Mouse (Mus musculus) erythroblast, embryonic 14.5 days (primary cell): ENCODE measurements around the gene Matn3. TPM values are rescaled to one million over a fixed set of nuclear protein-coding genes. Genes with fewer than 3 reads are reported as not detected.

ENCODE experiments used
- H3K27me3 ChIP-seq: 2 replicates; pipeline ENCODE4 v1.6.1; 2012; ENCODE audit warnings: inconsistent platforms; ENCODE audit not compliant: control insufficient read depth
- H3K36me3 ChIP-seq: 2 replicates; pipeline ENCODE4 v1.6.1; 2012; ENCODE audit warnings: mild to moderate bottlenecking, inconsistent platforms; ENCODE audit not compliant: control insufficient read depth
- H3K4me1 ChIP-seq: 2 replicates; pipeline ENCODE4 v1.6.1; 2012; ENCODE audit warnings: inconsistent platforms; ENCODE audit not compliant: control insufficient read depth
- H3K4me3 ChIP-seq: replicated peaks from 2 replicates; pipeline ENCODE3; 2012; ENCODE audit warnings: moderate library complexity, mild to moderate bottlenecking, inconsistent platforms
- H3K9me3 ChIP-seq: 2 replicates; pipeline ENCODE4 v1.6.1; 2012; ENCODE audit warnings: low read length, inconsistent platforms, mixed read lengths; ENCODE audit not compliant: control insufficient read depth
- GATA1 ChIP-seq: IDR thresholded peaks from 2 replicates; pipeline ENCODE4 v1.6.1; 2012; ENCODE audit warnings: low read length, inconsistent platforms, mixed read lengths
- TAL1 ChIP-seq: IDR thresholded peaks from 3 replicates; pipeline ENCODE4 v1.6.1; 2012; ENCODE audit warnings: low read length, inconsistent platforms, mixed read lengths
- polyA plus RNA-seq: library from polyadenylated mRNA; stranded (reverse); fragments of >175 nt; gene quantifications from 2 replicates; pipeline ENCODE4 v1.2.3, GENCODE M21; 2012

Matn3 gene
- polyA plus RNA-seq, 1 experiment = not detected

GRCm38 (mm10) chr12:8913701-8914340 lies 33.9 kb upstream of the Matn3 start:
- Histone ChIP-seq H3K27me3 (peaks cover 3% of the 10 kb centered on the region; the same call in 1 of the 2 replicates), H3K36me3 (no peaks in the 10 kb centered on the region), H3K9me3 (no peaks in the 10 kb centered on the region), H3K4me1 (no peaks in the 10 kb centered on the region), H3K4me3 (no peak overlapping the region)
- TF ChIP-seq GATA1 (no peak), TAL1 (no peak)

GRCm38 (mm10) chr12:8916378-8916777 lies 31.4 kb upstream of the Matn3 start:
- Histone ChIP-seq H3K27me3 (peaks cover 3% of the 10 kb centered on the region; the same call in 1 of the 2 replicates), H3K36me3 (no peaks in the 10 kb centered on the region), H3K4me1 (peaks cover 8% of the 10 kb centered on the region), H3K9me3 (no peaks in the 10 kb centered on the region), H3K4me3 (no peak overlapping the region)
- TF ChIP-seq TAL1 = no peak
- TF ChIP-seq GATA1 = no peak

- TF ChIP-seq TAL1 (no peak), GATA1 (no peak)
- Histone ChIP-seq H3K36me3 (peaks cover 7% of the 10 kb centered on the region), H3K4me3 (no peak overlapping the region)
Observed at GRCm38 (mm10) chr12:8919231-8919630, 28.5 kb upstream of the Matn3 start.

GRCm38 (mm10) chr12:8920996-8921393 lies 26.7 kb upstream of the Matn3 start:
- Histone ChIP-seq H3K36me3 (peaks cover 23% of the 10 kb centered on the region), H3K4me1 (peaks cover 35% of the 10 kb centered on the region), H3K4me3 (peak overlapping the region; percentile 97), H3K27me3 (no peaks in the 10 kb centered on the region), H3K9me3 (no peaks in the 10 kb centered on the region)
- TF ChIP-seq TAL1 = no peak
- no peak for TF ChIP-seq GATA1

More at GRCm38 (mm10) chr12:8919231-8919630, 28.5 kb upstream of the Matn3 start:
- no peaks in the 10 kb centered on the region for H3K27me3 ChIP-seq
- no peaks in the 10 kb centered on the region for H3K9me3 ChIP-seq
- H3K4me1 ChIP-seq = peaks cover 24% of the 10 kb centered on the region

GRCm38 (mm10) chr12:8921394-8922368 lies 26.0 kb upstream of the Matn3 start, which contains the start of gene Laptm4a:
Laptm4a (plus strand) TSS chr12:8921664.
- Histone ChIP-seq H3K4me3 (peak within 1 kb of the TSS; percentile 97), H3K27me3 (no peaks in the 10 kb centered on the region), H3K9me3 (no peaks in the 10 kb centered on the region), H3K36me3 (peaks cover 27% of the 10 kb centered on the region), H3K4me1 (peaks cover 38% of the 10 kb centered on the region)
- TF ChIP-seq TAL1 (no peak), GATA1 (peak; percentile 30; the same call in 1 of the 2 replicates)

GRCm38 (mm10) chr12:8922369-8923124 lies 25.2 kb upstream of the Matn3 start:
- TF ChIP-seq TAL1 (no peak), GATA1 (no peak)
- peaks cover 33% of the 10 kb centered on the region for H3K36me3 ChIP-seq
- peak overlapping the region; percentile 97 for H3K4me3 ChIP-seq
- H3K4me1 ChIP-seq = peaks cover 38% of the 10 kb centered on the region
- no peaks in the 10 kb centered on the region for H3K27me3 ChIP-seq
- H3K9me3 ChIP-seq = no peaks in the 10 kb centered on the region

- Histone ChIP-seq H3K27me3 (no peaks in the 10 kb centered on the region), H3K9me3 (no peaks in the 10 kb centered on the region), H3K36me3 (peaks cover 38% of the 10 kb centered on the region), H3K4me3 (peak overlapping the region; percentile 97), H3K4me1 (peaks cover 38% of the 10 kb centered on the region)
- TF ChIP-seq GATA1 (no peak), TAL1 (peak; percentile 43; the same call in 1 of the 3 replicates)
Observed at GRCm38 (mm10) chr12:8923125-8923410, 24.7 kb upstream of the Matn3 start.

GRCm38 (mm10) chr12:8923603-8924002 lies 24.1 kb upstream of the Matn3 start:
- TF ChIP-seq TAL1 (no peak), GATA1 (no peak)
- Histone ChIP-seq H3K27me3 (no peaks in the 10 kb centered on the region), H3K9me3 (no peaks in the 10 kb centered on the region), H3K4me1 (peaks cover 38% of the 10 kb centered on the region), H3K4me3 (peak overlapping the region; percentile 97), H3K36me3 (peaks cover 41% of the 10 kb centered on the region)

- H3K36me3 ChIP-seq = peaks cover 64% of the 10 kb centered on the region
- no peaks in the 10 kb centered on the region for H3K9me3 ChIP-seq
- peaks cover 49% of the 10 kb centered on the region for H3K4me1 ChIP-seq
- H3K27me3 ChIP-seq = no peaks in the 10 kb centered on the region
- TF ChIP-seq TAL1 (no peak), GATA1 (no peak)
- no peak overlapping the region for H3K4me3 ChIP-seq
Observed at GRCm38 (mm10) chr12:8927652-8928051, 20.1 kb upstream of the Matn3 start.
